Mouse (Mus musculus) ovary, postnatal 14 days (tissue): ENCODE measurements around the gene Dnajb5.

Experiments
- DNase-seq: peaks from one replicate; pipeline ENCODE4 v3.0.0; 2022; ENCODE audit warnings: low spot score

Gene Dnajb5

DNA sequence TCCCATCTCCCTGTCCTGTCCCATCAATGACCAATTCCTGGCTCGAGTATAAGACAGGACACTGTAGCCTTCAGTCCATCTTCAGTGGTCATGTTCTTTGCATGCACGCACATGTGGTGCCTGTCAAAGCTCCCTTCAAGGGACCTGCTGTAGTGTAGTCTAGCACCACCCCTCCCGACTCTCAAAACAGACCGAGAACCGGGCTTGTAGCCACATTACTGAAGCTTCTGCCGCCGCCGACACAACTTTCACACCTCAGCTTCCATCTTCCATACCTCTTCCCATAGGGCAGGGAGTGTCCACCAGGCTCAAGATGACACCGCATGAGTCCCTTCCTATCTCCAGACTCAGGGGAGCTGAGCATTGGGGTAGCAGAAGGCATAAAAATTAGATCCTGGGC, 5.4 kb upstream of the Dnajb5 start:
- DNase-seq, result no peak

DNA sequence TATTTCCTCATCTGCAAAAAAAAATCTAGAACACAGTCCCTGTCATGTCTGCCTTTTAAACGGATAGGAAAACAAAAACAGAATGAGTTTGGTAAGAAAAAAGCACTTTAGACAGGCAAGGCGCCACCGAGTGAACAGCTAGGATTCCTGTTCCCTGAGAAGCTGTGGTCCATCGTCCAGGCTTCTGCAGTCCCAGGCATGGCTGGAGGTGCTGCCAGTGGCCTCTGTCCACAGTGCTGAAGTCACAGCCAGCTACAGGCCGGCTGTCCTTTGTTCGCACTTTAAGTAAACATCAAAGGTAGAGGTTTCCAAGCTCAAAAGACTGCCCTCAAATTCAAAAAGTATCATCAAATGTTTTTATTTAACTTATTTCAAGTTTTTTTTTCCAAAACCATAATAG, 4.6 kb upstream of the Dnajb5 start:
- DNase-seq, result peak; percentile 41

DNA sequence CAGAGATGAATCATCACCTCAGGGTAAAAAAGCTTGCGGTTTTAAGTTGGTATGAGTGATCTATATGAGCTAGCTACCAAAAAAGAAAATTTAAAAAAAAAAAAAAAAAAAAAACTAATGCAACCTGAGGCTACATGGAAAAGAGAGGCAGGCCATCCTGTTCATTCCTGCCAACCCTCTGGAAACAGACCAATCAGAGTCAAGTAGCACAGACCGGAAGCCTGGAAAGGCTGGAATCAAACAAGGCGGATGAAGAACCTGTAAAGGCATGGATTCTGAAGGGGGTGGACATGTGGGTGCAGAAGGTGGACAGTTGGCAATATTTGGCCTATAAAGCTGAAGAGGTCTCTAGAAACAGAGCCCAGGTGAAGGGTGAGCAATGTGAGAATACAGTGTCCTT, 4.2 kb upstream of the Dnajb5 start:
- no peak for DNase-seq

DNA sequence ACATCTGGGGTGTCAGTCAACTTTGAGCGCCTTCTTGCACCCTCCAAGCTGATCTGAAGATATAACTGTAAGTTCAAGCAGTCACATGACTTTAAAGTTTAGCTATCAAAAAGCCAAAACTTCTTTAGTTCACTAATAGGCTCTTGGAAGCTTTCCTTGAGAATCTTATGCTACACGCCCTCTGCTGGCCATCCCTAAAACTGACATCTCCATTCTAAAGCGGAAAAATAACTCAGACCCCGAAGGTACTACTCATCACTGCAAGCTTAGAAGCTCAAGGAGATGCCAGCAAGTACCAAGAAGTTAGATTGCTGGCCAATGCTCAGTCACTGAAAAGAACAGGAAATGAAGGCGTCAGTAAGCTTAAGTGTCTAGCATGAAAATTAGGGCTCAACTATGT, 3.7 kb upstream of the Dnajb5 start:
- peak; percentile 43 for DNase-seq

DNA sequence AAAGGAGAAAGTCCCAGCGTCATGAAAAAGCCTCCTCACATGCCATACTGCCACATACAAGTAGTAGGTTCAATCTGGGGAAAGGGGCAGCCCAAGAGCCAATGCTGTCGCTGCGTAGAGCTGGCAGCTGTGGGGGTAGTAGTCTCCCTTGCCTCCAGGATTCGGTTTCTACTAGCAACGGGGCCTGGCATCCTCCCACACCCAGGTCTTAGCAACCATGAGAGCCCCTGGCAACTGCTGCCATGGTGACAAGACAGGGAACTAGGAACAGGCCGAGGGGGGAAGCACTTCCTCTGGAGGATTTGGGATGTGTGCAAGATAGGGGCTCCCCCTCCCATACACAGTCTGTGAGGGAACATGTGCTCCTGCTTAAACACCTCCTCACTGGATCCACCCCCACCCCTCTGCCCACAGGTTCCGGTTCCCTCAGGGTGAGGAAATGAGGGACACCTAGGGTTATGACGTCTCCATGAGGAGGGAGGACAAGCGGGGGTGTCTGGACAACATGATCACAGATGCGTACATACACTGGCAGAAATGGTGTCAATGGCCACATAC, 2.8 kb upstream of the Dnajb5 start:
- DNase-seq, result no peak

DNA sequence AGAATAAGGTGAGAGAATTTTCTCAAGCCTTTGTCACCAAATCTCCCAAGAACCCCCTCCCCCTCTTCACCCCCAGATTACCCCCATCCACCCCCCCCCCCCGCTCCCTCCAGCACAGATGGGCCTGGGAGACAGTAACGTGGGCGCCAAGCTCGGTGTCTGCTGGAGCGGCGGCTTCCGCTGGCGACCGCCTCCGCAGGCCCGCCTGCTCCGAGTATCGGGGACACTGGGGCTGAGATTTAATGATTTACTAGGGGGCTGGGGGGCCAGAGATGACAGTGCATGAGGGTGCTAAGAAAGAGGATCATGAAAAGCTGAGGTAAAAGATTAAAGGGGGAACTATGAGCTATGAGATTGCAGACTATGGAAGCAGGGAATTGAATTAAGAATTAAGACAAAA, 1.1 kb upstream of the Dnajb5 start:
- DNase-seq, result no peak

DNA sequence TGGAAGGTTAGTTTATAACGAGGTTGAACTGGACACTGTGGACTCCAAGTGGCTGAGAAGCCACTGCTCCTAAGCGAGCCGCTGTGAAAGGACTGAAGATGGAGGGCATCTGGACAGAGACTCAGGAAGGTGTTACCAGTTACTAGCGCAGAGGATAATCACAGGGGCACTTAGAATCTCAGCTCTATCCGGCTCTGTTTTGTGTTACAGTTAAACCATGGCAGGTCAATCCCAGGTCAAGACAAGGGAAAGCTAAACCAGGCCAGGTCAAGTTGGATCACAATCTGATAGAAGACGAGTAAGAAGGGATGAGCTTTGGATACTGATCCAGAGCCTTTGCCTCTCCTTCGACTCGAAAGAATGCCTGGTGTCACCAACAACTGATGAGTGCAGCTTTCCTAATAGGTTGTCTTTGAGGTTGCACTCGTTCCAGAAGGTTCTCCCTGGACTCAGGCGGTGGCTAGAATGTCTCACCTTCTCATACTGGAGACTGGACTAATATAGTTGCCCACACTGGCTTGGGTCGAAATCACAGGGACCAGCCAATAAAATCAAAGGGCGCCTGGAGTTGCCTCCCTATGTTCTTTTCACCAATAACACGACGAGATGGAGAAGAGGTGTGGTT, 451 bp upstream of the Dnajb5 start:
- no peak for DNase-seq

DNA sequence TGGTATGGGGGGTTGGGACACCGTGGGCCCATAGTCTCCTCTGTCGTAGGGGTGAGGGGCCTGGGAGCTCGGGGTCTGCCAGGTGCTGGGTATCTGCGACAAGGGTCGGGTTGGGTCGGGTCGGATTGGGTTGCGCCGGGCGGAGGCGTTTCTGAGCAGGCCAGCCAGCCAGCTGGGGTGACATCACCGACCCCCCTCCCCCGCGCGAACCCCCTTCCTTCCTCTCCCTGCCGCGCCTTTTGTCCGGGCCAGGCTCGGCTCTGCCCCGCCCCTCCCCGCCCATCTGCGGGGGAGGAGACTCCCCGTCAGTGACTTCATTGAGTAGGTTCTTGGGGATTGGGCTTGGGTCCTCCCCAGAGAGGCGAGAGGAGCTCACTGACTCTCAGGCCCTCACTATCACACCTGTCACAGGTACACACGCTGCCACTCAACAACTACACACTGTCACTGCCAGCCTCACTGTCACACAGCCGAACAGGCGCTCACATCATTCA, 498 bp downstream of the Dnajb5 start:
- DNase-seq, result peak; percentile 67

DNA sequence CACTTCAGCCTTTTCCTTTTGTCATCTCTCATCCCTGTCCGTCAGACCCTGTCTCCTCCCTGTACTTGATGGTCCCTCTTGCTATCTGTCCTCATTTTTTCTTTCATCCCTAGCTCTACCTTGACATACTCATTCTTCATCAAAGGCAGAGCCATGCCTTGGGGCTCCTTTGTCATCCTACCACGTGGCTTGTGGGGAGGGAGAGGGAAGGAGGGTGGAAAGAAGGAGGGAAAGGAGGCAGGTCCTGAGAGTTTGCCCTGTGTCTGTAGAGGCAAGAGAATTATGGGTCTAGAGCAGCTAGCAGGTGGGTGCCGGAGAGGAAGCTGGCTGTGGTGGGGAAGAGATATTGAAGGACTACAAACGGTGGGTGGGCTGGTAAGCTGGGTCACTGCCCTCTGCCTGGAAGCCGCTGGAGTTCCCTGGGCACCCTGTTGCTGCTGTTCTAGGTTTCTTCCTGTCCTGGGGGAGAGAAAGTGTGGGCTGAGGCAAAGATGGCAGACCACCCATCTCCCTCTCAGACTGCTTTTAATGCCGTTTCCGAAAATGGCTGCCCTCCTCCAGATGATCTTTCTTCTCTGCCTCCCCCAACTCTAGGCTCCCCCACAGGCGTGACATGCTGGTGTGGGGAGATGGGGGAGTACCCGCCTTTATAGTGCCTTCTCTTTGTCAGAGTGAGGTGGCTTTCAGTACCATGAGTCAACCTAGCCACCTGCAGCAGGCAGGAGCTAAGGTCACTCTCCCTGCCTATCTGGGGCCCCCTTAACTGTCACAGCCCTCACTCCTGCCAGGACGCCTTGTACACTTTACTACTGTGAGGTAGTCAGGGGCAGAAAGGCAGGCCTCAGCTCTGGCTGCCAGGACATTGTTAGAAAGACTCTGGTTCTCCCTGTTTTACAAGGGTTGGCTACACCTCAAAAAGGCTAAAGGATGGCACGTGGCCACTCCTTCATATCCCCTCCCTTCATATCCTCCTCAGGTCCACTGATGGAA, 1.9 kb downstream of the Dnajb5 start:
- DNase-seq, result no peak

DNA sequence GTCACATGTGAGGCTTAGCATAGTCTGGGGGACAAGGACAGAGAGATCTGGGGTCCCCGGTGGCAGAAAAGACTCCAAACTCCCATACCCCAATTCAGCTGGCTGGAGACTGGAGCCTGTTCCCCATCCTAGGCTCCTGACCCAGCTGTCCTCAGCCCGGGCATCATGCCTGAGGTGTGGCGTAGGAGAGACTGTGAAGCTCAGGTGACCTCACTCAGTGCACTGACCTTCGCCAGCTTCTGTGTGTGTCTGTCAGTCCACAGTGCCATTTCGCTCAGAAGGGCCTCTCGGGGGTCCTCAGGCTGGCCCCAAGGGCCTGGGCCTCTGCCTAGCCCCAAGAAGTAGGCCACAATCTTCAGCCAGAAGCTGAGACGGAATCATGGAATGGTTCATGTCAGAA, 2.9 kb downstream of the Dnajb5 start:
- no peak for DNase-seq

DNA sequence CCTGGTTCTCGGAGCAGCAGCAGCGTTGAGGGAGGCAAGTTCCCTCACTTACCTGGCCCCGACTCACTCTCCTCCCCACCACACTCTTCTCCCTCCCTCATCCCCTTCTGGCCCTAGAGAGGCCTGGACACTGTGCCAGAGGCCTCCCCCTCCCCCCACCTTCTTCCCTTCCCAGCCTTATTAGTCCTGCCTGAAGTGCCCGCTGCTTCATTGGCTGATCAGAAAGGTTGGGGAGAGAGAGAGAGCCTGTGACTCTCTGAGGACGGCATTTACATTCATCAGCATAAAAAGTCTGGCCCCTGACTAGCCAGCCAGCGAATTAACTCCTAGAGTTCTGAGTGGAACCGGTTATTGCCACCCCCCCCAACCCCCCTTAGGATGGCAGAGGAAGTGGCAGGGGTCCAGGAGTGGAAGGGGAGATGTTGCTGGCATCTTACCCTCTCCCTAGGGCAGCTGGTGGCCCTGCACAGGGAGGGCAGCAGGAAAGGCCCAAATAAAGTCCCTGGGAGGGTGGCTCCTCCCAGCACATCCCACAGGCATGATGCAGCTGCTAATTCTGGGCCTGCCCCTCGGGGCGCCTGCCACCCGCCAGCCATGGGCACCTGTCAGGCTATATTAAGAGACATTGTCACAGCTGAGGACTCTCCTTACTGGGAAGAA, 4.0 kb downstream of the Dnajb5 start:
- DNase-seq, result no peak

DNA sequence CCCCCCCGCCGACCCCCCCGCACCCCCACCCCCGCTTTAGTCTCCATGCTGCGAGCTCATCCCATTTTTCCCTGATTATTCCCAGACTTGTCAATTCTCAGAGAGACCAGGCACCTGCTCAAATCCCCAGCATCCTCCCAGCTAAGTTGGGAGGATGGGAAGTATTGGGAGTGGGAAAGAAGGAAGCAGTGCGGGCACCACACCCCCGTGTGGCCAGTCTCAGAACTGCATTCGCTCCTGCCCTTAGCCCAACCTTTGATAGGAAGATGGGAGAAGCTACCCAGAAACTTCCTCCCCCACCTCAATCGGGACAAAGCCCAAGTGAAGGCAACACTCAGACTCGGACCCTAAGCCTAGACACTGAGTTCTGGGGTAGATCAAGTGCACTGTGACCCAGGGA, 4.7 kb downstream of the Dnajb5 start:
- peak; percentile 69 for DNase-seq

DNA sequence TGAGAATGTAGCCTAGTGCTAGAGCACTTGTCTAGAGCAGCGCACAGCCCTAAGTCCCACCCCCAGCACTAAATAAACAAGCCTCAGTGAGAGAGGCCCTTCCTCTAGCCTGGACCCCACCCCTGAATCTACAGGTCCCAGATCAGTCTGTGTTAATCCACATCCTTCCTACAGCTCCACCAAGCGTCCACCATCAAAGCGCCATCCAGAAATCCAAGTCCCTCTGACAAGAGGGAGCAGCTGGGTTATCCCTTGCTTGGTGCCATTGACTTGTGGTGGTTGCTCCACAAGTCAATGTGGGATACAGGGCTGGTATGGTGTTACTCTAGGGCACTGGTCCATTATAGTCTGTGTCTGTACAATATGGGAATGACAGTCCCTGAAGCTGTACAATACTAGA, 5.6 kb downstream of the Dnajb5 start:
- DNase-seq, result no peak

DNA sequence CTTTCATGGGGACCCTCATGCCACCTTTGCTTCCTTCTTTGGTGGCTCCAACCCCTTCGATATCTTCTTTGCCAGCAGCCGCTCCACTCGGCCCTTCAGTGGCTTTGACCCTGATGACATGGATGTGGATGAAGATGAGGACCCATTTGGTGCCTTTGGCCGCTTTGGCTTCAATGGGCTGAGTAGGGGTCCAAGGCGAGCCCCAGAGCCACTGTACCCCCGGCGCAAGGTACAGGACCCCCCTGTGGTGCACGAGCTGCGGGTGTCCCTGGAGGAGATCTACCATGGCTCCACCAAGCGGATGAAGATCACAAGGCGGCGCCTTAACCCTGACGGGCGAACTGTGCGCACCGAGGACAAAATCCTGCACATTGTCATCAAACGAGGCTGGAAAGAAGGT, 7.0 kb downstream of the Dnajb5 start:
- DNase-seq, result no peak

DNA sequence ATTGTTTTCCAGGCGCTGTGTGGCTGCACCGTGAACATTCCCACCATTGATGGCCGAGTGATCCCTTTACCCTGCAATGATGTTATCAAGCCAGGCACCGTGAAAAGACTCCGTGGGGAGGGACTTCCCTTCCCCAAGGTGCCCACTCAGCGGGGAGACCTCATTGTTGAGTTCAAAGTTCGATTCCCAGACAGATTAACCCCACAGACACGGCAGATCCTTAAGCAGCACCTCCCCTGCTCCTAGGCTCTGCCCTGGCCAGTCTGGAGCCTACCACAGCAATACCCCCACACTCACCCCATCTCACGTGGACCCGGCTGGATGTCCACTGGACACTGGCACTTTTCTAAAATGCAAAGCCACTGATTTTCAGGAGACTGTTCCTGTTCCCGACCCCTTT, 7.7 kb downstream of the Dnajb5 start:
- no peak for DNase-seq

DNA sequence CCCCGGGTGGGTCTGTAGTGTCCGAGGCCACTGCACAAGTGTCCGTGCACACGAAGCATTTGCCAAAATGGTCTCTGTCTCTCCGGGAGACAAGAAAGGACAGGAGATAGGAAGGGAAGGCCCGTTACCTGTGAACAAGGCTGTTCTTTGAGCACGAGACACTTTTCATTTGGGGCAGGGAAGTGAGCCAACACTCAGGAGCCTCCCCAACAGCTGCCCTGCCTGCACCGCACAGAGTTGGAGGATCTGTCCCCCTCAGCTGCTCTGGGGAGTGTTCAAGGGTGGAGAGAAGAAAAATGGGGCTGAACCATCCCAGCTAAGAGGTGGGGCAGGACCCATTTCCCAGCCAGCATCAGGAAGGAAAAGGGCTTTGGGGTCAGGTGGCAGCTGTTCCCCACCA, 8.4 kb downstream of the Dnajb5 start:
- no peak for DNase-seq

DNA sequence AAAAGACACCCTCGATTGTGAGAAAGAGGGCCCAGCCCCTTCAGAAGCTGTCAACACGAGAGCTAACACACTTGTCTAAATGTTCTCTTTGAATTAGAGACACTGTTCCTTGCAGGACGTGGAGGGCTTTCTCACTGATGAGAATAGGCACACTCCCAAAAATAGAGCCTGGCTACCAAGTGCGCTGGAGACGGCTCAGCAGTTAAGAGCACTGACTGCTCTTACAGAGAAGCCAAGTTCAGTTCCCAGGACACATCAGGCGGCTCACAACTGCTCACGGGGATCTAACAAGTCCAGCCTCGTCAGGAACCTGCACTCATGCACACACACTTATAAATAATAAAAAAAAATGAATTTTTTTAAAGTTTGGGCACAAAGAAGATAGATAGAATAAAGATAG, 9.3 kb downstream of the Dnajb5 start:
- no peak for DNase-seq

DNA sequence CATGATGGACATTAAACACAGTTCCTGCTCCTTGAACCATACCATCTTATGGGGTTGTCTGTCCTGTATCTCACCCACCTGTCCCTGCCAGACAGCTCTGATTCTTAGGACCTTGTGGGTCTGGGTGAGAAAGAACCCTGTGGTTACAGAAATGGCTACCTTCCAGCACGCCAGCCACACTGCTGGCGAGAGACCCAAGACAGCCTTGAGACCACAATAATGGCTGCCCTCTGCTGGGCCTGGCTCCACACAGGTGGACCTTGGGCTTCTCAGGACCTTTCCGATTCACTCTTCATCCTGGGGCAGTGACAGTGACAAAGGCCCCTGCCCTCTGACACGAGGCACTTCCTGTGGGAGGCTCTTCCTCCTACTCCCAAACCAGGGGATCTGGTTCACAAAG, 9.8 kb downstream of the Dnajb5 start:
- DNase-seq, result no peak

DNA sequence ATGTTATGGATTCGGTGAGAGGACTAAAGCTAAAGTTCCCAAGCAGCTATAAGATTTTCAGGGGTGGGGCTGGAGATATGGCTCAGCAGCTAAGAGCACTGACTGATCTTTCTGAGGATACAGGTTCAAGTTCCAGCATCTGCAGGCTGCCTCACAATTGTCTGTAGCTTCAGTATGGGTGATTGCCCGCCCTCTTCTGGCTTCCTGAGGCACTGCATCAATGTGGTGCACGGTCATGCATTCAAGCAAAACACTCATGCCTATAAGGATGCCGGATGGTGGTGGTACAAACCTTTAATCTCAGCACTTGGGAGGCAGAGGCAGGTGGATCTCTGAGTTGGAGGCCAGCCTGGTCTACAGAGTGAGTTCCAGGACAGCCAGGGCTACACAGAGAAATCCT, 12.0 kb downstream of the Dnajb5 start:
- DNase-seq, result peak; percentile 32

DNA sequence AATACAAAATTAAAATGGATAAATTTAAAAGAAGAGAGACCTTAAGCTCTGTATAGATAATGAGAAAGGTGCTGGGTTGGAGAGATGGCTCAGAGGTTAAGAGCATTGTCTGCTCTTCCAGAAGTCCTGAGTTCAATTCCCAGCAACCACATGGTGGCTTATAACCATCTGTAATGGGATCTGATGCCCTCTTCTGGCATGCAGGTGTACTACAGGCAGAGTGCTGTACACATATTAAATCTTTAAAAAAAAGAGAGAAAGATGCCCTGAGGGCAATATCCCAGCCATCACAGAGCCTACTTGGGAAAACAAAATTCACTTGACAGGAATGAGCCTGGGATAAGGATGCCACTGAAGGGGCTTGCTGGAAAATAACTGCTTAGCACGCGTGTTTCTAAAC, 13.9 kb downstream of the Dnajb5 start:
- no peak for DNase-seq

DNA sequence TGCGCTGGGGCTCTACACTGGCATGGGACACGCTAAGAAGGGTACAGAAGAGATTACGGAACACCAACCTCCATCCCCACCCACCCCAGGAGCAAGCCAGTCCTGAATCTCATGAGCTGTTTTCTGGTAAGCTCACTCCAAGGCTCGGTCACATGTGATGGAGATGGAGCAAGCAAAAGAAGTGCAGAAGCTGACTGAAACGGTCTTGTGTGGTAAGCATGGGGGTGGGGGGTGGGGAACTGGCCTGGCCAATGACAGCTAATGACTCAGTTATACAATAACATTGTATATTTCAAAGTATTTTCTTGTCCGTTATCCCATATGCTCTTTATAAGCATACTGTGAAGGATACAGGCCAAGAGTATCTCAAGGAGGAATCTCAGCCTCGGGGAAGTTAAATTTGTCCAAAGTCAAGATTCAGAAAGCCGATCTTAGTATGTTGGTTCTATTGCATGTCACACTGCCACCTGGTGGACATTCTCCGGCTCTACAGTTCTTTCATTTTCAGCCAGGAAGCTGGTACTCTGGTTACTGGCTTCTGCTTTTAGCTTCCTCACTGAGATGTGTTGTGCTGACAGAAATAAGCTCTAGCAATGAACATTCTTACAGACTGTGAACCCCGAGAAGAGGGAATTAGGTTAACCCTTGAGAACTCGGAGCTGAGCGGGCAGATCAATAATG, 15.6 kb downstream of the Dnajb5 start:
- no peak for DNase-seq

DNA sequence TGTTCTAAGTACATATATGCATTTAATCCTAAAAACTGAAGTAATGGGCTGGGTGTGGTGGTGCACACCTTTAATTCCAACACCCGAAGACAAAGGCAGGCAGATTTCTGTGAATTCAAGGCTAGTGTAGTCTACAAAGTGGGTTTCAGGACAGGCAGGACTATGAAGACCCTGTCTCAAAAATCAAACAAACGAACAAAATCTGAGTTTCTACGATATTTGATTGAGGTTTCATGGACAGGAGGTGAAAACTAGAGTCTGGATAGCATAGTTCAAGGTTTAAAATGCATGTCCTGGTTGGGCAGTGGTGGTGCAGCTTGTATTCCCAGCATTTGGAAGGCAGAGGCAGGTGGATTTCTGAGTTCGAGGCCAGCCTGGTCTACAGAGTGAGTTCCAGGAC, 19.7 kb downstream of the Dnajb5 start, which contains the start of gene 1700022I11Rik:
TSS of gene 1700022I11Rik (plus strand) at position 301 of the 400 bp plus-strand sequence.
- DNase-seq, result no peak
